In genomic region chr10:111778111-111778510, GRCm38 (mm10) we compare ENCODE assay signal across 22 mouse cellular contexts.
DNase-seq lines count a peak whose midpoint lies in the region; ATAC-seq lines count a peak whose summit lies in the region.
"Had no signal": no experiment of that assay in that cellular context is flagged by ENCODE, and none has a peak within 500 bp of the region (broad histone marks: within the 10 kb centered on the region; RNA-seq: fewer than 3 reads in every experiment).

No protein-coding gene starts in this region.

- intact Hi-C loops in gastrocnemius, postnatal 14 days (cut with DNase I; ENCODE audit: low total_unique reads): no loop called here

- H3K27me3 ChIP-seq in limb, embryonic 15.5 days: no peaks in the 10 kb centered on the region
- H3K27me3 ChIP-seq in limb, embryonic 10.5 days (ENCODE audit: low read depth, poor library complexity, severe bottlenecking): no peaks in the 10 kb centered on the region
- no peaks in the 10 kb centered on the region for H3K27me3 ChIP-seq in embryonic facial prominence, embryonic 10.5 days (replicated peaks; ENCODE audit: low read depth, poor library complexity, severe bottlenecking)
- H3K27me3 ChIP-seq: embryonic facial prominence, embryonic 15.5 days; hindbrain, embryonic 13.5 days had no signal

- no peak overlapping the region for H3K4me3 ChIP-seq in limb, embryonic 15.5 days
- H3K4me3 ChIP-seq in limb, embryonic 10.5 days: no peak overlapping the region
- H3K4me3 ChIP-seq in embryonic facial prominence, embryonic 10.5 days: no peak overlapping the region
- H3K4me3 ChIP-seq: embryonic facial prominence, embryonic 15.5 days; erythroblast, embryonic 14.5 days; forebrain, embryonic 10.5 days; heart, adult 2 months; hindbrain, embryonic 13.5 days had no signal

- H3K9me3 ChIP-seq in limb, embryonic 15.5 days: no peaks in the 10 kb centered on the region
- no peaks in the 10 kb centered on the region for H3K9me3 ChIP-seq in limb, embryonic 10.5 days (replicated peaks)
- no peaks in the 10 kb centered on the region for H3K9me3 ChIP-seq in embryonic facial prominence, embryonic 10.5 days
- H3K9me3 ChIP-seq: embryonic facial prominence, embryonic 15.5 days; forebrain, embryonic 10.5 days; G1E; hindbrain, embryonic 13.5 days had no signal

- no peaks in the 10 kb centered on the region for H3K4me1 ChIP-seq in limb, embryonic 15.5 days
- H3K4me1 ChIP-seq in limb, embryonic 10.5 days: peaks cover 3% of the 10 kb centered on the region
- peaks cover 10% of the 10 kb centered on the region for H3K4me1 ChIP-seq in embryonic facial prominence, embryonic 10.5 days

- H3K4me2 ChIP-seq in limb, embryonic 15.5 days: no peak overlapping the region
- H3K4me2 ChIP-seq: embryonic facial prominence, embryonic 15.5 days; hindbrain, embryonic 13.5 days had no signal

- ATAC-seq in limb, embryonic 15.5 days (ENCODE audit: insufficient number of reproducible peaks, low FRiP score, low TSS enrichment, low read depth): no peak
- ATAC-seq: CD4-positive, CD25-positive, alpha-beta regulatory T cell, adult 4 months; forebrain, embryonic 14.5 days had no signal

- WGBS in limb, embryonic 15.5 days: 74% methylated on average over 5 of the region's 5 CpGs
- WGBS in limb, embryonic 10.5 days: 90% methylated on average over 5 of the region's 5 CpGs
- WGBS in embryonic facial prominence, embryonic 10.5 days: 73% methylated on average over 5 of the region's 5 CpGs

- DNase-seq in gastrocnemius, postnatal 10 days: peak; percentile 12
- DNase-seq in gastrocnemius, postnatal 14 days: no peak
- DNase-seq in limb, embryonic 10.5 days (ENCODE audit: low spot score): no peak
- no peak for DNase-seq in embryonic facial prominence, embryonic 10.5 days (ENCODE audit: low spot score)
- no peak for DNase-seq in layer of hippocampus, postnatal 36 days
- no peak for DNase-seq in natural killer cell, adult 2 months (ENCODE audit: low spot score in 2 of 2)
- DNase-seq: adrenal gland, postnatal 10 days; cerebellum, adult 11 months; cerebellum, adult 8-10 months; cerebellum, postnatal 14 days; heart, adult 2 months; kidney, adult 11 months; kidney, adult 9 months had no signal

- peak overlapping the region; percentile 11; the same call in 1 of the 2 replicates for H3K27ac ChIP-seq in limb, embryonic 15.5 days
- no peak overlapping the region for H3K27ac ChIP-seq in limb, embryonic 10.5 days
- peak overlapping the region; percentile 21; the same call in 1 of the 2 replicates for H3K27ac ChIP-seq in embryonic facial prominence, embryonic 10.5 days (replicated peaks)
- H3K27ac ChIP-seq: embryonic facial prominence, embryonic 15.5 days; forebrain, embryonic 10.5 days; heart, adult 2 months; hindbrain, embryonic 13.5 days; hindbrain, postnatal 0 days had no signal

- no peak overlapping the region for H3K9ac ChIP-seq in limb, embryonic 15.5 days
- H3K9ac ChIP-seq: embryonic facial prominence, embryonic 15.5 days; hindbrain, embryonic 13.5 days had no signal

- no peaks in the 10 kb centered on the region for H3K36me3 ChIP-seq in limb, embryonic 15.5 days
- H3K36me3 ChIP-seq in limb, embryonic 10.5 days: no peaks in the 10 kb centered on the region
- H3K36me3 ChIP-seq in embryonic facial prominence, embryonic 10.5 days (replicated peaks): no peaks in the 10 kb centered on the region
- H3K36me3 ChIP-seq: embryonic facial prominence, embryonic 15.5 days; forebrain, embryonic 10.5 days; G1E; hindbrain, embryonic 13.5 days had no signal
